Mouse (Mus musculus) stomach, postnatal 0 days (tissue): ENCODE results near the gene Ift122.

Experiments used
- CTCF ChIP-seq: IDR thresholded peaks from 2 replicates; pipeline ENCODE4 v1.5.1; 2016; ENCODE audit warnings: antibody characterized with exemption, low read depth, mild to moderate bottlenecking, moderate library complexity
- EP300 ChIP-seq: optimal IDR thresholded peaks from 2 replicates; pipeline ENCODE3; 2016; ENCODE audit warnings: antibody characterized with exemption

- TF ChIP-seq CTCF (no peak), EP300 (no peak)
Measured at GRCm38 (mm10) chr6:115931639-115932038, 78.4 kb downstream of the Ift122 start, which contains the start of gene Rho.
